Mouse (Mus musculus) lung, adult 2 months (tissue): ENCODE data around the gene Rbfox3. TPM values are rescaled to one million over a fixed set of nuclear protein-coding genes. Genes with fewer than 3 reads are reported as not detected.

Source experiments
- DNase-seq: peaks from one replicate; pipeline ENCODE4 v3.0.0; 2022
- H3K4me1 ChIP-seq: fragments of 200-500 bp; 2 replicates; pipeline ENCODE4 v1.6.1; 2011; ENCODE audit warnings: low read length; ENCODE audit not compliant: control insufficient read depth, insufficient read depth
- H3K4me3 ChIP-seq: fragments of 200-500 bp; replicated peaks from 2 replicates; pipeline ENCODE3; 2011; ENCODE audit warnings: low read depth, mild to moderate bottlenecking, control low read depth, low read length; ENCODE audit errors: extremely low read depth
- CTCF ChIP-seq: fragments of 200-500 bp; IDR thresholded peaks from 2 replicates; pipeline ENCODE4 v1.5.1; 2011; ENCODE audit warnings: mild to moderate bottlenecking, low read length, control low read depth; ENCODE audit not compliant: insufficient read depth
- POLR2A ChIP-seq: fragments of 200-500 bp; IDR thresholded peaks from 2 replicates; pipeline ENCODE4 v1.6.1; 2011; ENCODE audit warnings: low read depth, mild to moderate bottlenecking, control low read depth, low read length, borderline replicate concordance; ENCODE audit errors: extremely low read depth
- WGBS: fragments of 180-500 bp; shearing (Covaris S2); methylation state at CpG from one replicate; pipeline ENCODE4 v1.1.7; 2018; 5-methylcytosine and 5-hydroxymethylcytosine counted together
- polyA plus RNA-seq: library from polyadenylated mRNA; depleted of rRNA; stranded (reverse); fragments of >200 nt; gene quantifications from 2 replicates; pipeline ENCODE4 v1.2.3, GENCODE M21; 2012

The Rbfox3 gene
- polyA plus RNA-seq, 1 experiment, result 1.3 TPM

DNA sequence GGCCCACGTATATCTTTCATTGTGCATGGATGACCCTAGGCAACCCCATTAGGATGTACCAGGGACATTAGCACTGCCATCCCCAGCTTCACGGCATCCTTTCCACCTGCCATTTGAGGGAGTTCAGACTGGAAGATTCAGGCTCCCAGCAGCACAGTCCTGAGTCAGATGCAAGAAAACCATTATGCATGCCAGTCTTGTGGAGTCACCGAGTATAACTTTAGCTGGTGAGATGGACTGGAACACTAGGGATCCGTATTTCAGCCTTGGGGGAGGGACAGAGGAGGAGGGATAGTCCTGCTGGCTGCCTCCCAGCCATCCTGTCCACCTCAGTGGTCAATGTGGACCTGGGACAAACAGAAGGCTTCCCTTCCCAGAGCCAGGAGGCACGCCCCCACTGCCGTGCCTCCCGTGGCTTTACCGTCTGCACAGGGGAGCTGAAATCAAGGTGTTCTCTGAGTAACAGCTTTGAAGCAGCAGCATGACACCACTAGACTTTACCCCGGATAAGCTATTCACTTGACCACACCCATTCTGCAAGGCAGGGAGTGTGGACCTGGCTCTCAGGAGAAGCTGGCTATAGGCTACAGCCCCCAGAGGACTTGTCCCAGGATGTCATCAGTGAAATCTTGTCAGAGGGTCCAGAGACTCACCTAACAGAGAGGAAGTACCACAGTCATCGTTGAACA lies 78.5 kb downstream of the Rbfox3 start:
- Histone ChIP-seq H3K4me3 (no peak overlapping the region), H3K4me1 (no peaks in the 10 kb centered on the region)
- TF ChIP-seq CTCF (no peak), POLR2A (no peak)
- 62% methylated on average over 10 of the region's 10 CpGs for WGBS
- no peak for DNase-seq

DNA sequence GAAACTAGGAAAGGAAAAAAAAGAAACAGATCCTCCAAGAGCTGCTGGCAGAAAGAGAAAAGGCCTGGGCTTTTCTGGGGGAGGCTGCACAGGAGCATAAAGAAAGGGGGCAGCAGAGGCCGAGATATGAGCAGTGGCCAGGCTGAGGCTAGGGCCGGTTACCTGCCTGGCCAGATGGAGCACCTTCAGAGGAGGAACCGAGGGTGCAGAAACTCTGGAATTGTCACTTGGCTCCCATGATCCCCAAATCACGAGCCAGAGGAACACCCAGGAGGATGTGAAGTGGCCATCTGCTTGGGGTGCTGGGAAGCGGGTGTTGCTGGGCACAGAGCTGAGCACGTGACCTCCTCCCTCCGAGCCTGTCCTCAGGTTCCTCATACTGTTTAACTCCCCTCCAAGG lies 79.7 kb downstream of the Rbfox3 start:
- H3K4me3 ChIP-seq, result no peak overlapping the region
- WGBS, result 59% methylated on average over 7 of the region's 7 CpGs
- no peak for TF ChIP-seq CTCF
- H3K4me1 ChIP-seq, result no peaks in the 10 kb centered on the region
- no peak for DNase-seq

DNA sequence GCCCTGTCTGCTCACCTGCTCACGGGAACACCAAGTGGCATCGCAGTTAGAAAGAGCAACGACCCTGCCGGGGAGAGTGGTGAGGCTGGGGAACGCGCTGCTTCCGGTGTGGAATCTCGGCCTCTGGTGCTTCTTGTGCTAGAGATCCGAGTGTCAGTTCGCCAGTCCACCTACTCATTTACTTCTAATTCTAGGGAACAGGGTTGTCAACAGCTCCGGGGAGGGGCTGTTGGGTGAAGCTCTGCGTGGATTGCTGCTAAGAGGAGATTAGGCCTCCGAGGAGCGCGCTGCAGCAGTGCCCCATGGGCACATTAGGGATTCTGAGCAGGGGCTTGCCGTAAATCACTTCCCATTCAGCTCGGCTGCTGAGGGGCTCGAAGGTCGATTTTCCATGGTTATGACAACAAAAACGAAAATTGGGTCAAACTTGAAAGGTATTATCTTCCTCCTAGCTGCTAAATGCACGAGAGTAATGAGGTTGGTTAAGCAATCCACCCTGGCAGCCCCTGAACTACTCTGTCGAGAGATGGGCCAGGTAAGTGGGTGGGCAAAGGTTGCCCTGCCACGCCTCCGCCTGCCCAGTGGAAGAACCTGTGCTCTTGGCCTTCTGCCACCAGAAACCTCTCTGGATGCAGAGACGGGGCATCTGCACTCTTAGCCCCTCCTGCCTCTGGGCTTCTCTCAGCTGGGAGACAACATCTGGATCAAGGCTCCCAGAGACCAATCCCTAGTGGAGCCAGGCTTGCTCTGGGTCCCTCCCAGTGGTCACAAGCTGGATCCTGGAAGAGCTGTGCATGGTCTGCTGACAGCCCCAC lies 85.9 kb downstream of the Rbfox3 start:
- no peak for DNase-seq
- 60% methylated on average over 25 of the region's 25 CpGs for WGBS
- TF ChIP-seq CTCF (no peak), POLR2A (no peak)
- H3K4me1 ChIP-seq, result no peaks in the 10 kb centered on the region
- no peak overlapping the region for H3K4me3 ChIP-seq

DNA sequence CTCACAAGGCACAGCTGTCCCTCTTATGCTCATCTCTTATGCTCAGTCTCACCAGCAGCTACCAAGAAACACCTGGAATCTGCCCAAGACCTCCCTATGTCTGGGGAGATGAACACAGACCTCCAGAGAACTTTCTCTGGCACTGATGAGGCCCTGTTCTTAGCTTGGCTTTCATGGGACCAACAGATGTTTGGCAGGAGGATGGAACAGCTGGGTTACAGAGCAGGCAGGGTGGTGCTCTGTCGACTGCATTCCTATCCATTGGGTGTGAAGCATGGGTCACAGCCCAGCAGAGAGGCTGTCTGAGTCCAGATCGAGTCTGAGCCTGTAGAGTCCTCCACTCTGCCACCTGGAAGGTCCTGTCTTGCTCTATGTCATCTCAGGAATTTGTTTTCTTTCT lies 90.0 kb downstream of the Rbfox3 start:
- Histone ChIP-seq H3K4me3 (no peak overlapping the region), H3K4me1 (no peaks in the 10 kb centered on the region)
- WGBS, result 25% methylated on average over 2 of the region's 2 CpGs
- DNase-seq, result no peak
- TF ChIP-seq CTCF, result no peak
- no peak for TF ChIP-seq POLR2A

DNA sequence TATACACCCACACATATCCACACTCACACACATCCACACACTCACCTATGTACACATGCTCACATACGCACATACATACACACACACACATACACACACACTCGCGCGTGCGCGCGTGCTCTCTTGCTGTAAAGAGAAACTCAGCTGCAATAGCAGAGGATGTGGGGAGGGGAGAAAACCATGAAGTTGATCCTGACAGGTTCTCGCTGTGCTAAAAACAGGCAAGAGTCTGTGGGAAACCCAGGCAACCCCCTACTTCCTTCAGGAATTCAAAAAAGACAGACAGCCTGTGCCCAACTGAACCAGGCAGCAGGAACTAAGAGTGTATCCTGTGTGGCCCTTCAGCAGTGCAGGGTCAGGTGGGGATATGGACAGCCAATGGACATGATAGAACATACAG lies 92.9 kb downstream of the Rbfox3 start:
- Histone ChIP-seq H3K4me1 (no peaks in the 10 kb centered on the region), H3K4me3 (no peak overlapping the region)
- no peak for DNase-seq
- TF ChIP-seq POLR2A (no peak), CTCF (no peak)
- WGBS, result 94% methylated on average over 8 of the region's 8 CpGs

DNA sequence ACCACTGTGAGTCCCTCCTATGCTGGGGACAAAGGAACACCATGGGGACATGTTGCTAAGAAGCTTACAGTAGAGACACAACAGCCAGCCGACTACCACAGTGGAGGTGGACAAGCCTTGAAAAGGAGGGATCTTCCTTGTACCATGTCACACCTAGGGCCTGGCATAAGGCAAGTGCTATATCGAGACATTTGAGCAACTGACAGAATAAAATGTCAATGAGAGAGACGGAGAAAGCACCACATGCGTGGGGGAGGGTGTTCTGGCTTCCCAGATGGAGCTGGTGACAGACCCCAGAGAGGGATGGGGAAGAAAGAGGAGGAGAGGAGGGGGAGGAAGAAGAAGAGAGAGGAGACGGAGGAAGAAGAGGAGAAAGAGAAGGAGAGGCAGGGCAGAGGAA lies 96.3 kb downstream of the Rbfox3 start:
- Histone ChIP-seq H3K4me3 (no peak overlapping the region), H3K4me1 (no peaks in the 10 kb centered on the region)
- 67% methylated on average over 5 of the region's 5 CpGs for WGBS
- no peak for DNase-seq
- no peak for TF ChIP-seq POLR2A
- TF ChIP-seq CTCF, result no peak

DNA sequence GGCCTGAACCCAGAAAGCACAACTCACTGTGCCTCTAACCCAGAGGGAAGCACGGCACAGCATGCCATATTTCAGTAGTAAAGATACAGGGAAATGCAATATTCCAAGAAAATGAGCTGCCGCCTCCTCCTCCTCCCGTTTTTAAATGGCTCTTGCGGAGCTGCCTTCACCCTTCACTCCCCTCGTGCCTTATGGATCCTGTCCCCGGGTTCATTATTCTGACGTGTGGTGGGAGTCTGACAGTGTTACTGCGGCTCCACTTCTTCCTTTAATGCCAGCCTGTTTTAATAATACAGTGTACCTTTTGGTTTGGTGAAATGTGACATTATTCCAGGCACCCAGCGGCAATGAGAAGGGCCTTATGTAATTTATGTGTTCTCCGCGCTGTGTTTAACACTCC lies 97.5 kb downstream of the Rbfox3 start:
- TF ChIP-seq POLR2A (no peak), CTCF (no peak)
- Histone ChIP-seq H3K4me1 (no peaks in the 10 kb centered on the region), H3K4me3 (no peak overlapping the region)
- DNase-seq, result no peak
- WGBS, result 66% methylated on average over 11 of the region's 11 CpGs

DNA sequence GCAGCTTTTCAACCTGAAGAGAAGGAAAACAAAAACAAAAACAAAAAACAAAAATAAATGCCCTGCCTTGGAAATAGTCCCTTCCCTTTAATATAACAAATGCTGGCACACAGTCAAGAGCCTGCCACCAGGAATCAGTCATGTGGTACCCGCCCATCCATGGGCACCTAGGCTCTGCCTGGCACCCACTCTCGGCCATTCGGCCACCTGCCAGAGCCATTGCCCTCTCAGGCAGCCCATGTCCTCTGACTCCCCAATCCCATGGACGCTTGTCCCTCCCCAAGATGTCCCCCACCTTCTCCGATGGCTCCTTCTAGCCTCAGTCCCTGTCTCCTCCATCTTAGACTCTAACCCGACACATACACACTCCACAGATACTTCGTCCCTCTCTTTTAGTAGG lies 100.0 kb downstream of the Rbfox3 start:
- Histone ChIP-seq H3K4me1 (no peaks in the 10 kb centered on the region), H3K4me3 (no peak overlapping the region)
- no peak for DNase-seq
- no peak for TF ChIP-seq POLR2A
- no peak for TF ChIP-seq CTCF
- 83% methylated on average over 7 of the region's 7 CpGs for WGBS

DNA sequence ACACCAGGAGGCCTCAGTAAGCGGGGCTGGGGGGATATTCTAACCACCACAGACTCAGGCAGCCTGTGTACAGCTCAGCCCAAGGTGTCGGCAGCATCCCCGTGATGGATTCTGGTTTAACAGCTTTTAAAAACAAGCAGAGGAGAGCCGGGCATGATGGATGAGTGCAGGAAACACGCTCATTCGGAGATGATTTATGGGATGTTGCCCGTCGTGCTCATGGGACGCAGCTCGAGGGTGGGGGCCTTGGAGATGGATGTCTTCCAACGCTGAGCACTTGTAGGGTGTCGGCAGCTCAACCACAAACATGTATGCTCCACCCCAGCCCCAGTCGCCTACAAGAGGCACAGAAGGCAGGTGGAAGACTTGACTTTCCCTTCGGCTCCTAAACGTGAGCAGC lies 103.9 kb downstream of the Rbfox3 start:
- Histone ChIP-seq H3K4me3 (no peak overlapping the region), H3K4me1 (no peaks in the 10 kb centered on the region)
- DNase-seq, result no peak
- WGBS, result 16% methylated on average over 15 of the region's 15 CpGs
- no peak for TF ChIP-seq CTCF
- TF ChIP-seq POLR2A, result no peak

DNA sequence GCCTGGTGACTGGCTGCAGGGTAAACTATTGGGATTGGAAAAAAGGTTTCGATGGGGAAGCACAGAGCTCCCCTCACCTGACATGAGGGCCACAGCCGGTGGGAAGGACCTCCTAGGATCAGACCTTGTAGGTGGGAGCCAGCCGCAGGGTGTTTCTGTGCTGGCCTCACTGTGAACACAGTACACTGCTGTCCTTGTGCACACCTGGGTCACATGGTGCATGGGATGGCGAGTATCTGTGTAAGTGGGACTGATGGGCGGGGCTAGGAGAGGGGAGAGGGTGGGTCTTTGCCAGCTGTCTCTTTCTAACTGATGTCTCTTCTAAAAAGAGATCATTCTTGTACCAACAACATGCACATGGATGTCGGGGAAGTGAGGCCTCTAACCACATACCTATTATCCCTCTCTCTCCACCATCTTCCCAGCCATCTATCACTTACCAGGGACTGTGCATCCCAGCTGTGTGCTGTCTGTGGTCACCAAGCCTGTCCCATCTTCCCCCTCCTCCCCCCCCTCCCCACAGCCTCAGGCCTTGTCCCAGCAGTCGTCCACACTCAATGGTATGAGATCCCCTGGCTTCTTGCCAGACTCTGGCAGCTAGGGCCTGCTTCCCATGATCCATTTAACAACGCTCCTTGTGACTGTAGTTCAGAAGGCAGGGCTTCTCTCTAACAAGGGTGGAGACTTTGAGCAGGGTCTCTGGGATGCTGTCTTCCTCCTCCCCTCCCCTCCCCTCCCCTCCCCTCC lies 116.4 kb downstream of the Rbfox3 start:
- Histone ChIP-seq H3K4me1 (no peaks in the 10 kb centered on the region), H3K4me3 (no peak overlapping the region)
- no peak for DNase-seq
- WGBS, result 48% methylated on average over 8 of the region's 8 CpGs
- no peak for TF ChIP-seq POLR2A
- TF ChIP-seq CTCF, result no peak
